Mouse (Mus musculus) midbrain, embryonic 14.5 days (tissue): Measurements from ENCODE around the gene Rap1gap. TPM values are rescaled to one million over a fixed set of nuclear protein-coding genes. Genes with fewer than 3 reads are reported as not detected.
A peak's percentile ranks its signal among the peaks of the same experiment; 100 is the strongest.

ENCODE experiments used
- ATAC-seq: fragments of 200-750 bp; cut with Nextera tagmentation; 2 replicates; pipeline ENCODE4 v1.8.0; 2017; ENCODE audit warnings: moderate number of reproducible peaks, moderate library complexity; ENCODE audit not compliant: low FRiP score, low TSS enrichment
- DNase-seq: peaks from one replicate; pipeline ENCODE4 v3.0.0-alpha.2; 2015
- H3K27ac ChIP-seq: fragments of 300-500 bp; sonication (generic); replicated peaks from 2 replicates; pipeline ENCODE4 v1.5.1; 2014; ENCODE audit warnings: mild to moderate bottlenecking, low read depth, low read length, moderate library complexity
- H3K27me3 ChIP-seq: fragments of 300-500 bp; sonication (generic); 2 replicates; pipeline ENCODE4 v1.6.1; 2014; ENCODE audit warnings: low read length, control low read depth, mixed read lengths; ENCODE audit not compliant: control insufficient read depth, insufficient read depth
- H3K36me3 ChIP-seq: fragments of 300-500 bp; sonication (generic); 2 replicates; pipeline ENCODE4 v1.6.1; 2014; ENCODE audit warnings: low read length, control low read depth; ENCODE audit not compliant: control insufficient read depth, insufficient read depth
- H3K4me1 ChIP-seq: fragments of 300-500 bp; sonication (generic); 2 replicates; pipeline ENCODE4 v1.6.1; 2014; ENCODE audit warnings: mild to moderate bottlenecking, antibody characterized with exemption, low read length, control low read depth; ENCODE audit not compliant: control insufficient read depth, insufficient read depth
- H3K4me2 ChIP-seq: fragments of 300-500 bp; sonication (generic); 2 replicates; pipeline ENCODE4 v1.6.1; 2014; ENCODE audit warnings: mild to moderate bottlenecking, low read length, moderate library complexity
- H3K4me3 ChIP-seq: fragments of 300-500 bp; sonication (generic); replicated peaks from 2 replicates; pipeline ENCODE4 v1.5.1; 2014; ENCODE audit warnings: low read depth, low read length
- H3K9ac ChIP-seq: fragments of 300-500 bp; sonication (generic); replicated peaks from 2 replicates; pipeline ENCODE4 v1.6.1; 2014; ENCODE audit warnings: mild to moderate bottlenecking, low read length, moderate library complexity
- H3K9me3 ChIP-seq: fragments of 300-500 bp; sonication (generic); 2 replicates; pipeline ENCODE4 v1.6.1; 2016; ENCODE audit warnings: low read length, control low read depth, mixed read lengths; ENCODE audit not compliant: control insufficient read depth
- WGBS: fragments of 180-500 bp; shearing (Covaris S2); extraction: QIAGEN DNeasy Blood & Tissue Kit; methylation state at CpG from one replicate; pipeline ENCODE4 v1.1.7; 2014; 5-methylcytosine and 5-hydroxymethylcytosine counted together
- polyA plus RNA-seq: library from polyadenylated mRNA; unstranded; fragments of >200 nt; fragmentation: Nextera tagmentation; extraction: Ambion mirVana; gene quantifications from 2 replicates; pipeline ENCODE4 v1.2.1, GENCODE M21; 2014

Gene Rap1gap
- polyA plus RNA-seq, 1 experiment from 2014 or later, result 57.7 TPM

DNA sequence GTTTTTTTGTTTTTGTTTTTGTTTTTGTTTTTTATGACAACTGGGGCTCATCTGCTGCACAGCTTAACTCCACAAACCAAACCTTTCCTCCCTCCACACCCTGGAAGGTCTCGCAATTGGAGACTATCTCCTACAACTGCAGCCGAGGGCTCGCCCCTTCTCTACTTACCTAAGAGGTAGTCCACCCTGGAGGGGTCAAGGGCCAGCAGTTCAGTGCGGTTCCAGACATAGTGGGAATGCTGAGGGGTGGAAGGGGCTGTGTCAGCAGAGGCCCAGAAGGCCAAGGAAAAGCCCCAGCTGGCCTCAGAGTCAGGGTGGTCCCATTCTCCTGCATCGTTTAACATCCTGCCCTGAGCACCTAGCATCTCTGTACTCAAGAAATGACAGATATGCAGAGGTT, 83.1 kb downstream of the Rap1gap start:
- WGBS, result 85% methylated on average over 5 of the region's 5 CpGs
- ATAC-seq, result no peak

GRCm38 (mm10) chr4:137748726-137749125, 84.2 kb downstream of the Rap1gap start:
- no peak overlapping the region for H3K4me2 ChIP-seq
- no peak for DNase-seq
- H3K27me3 ChIP-seq, result no peaks in the 10 kb centered on the region
- H3K4me3 ChIP-seq, result no peak overlapping the region
- no peak overlapping the region for H3K27ac ChIP-seq
- 59% methylated on average over 4 of the region's 4 CpGs for WGBS
- no peaks in the 10 kb centered on the region for H3K36me3 ChIP-seq
- H3K9ac ChIP-seq, result 0 out of 2 replicates have a peak overlapping the region, but pooled peaks have one; percentile 3
- ATAC-seq, result no peak
- H3K9me3 ChIP-seq, result no peaks in the 10 kb centered on the region
- H3K4me1 ChIP-seq, result peaks cover 8% of the 10 kb centered on the region; the same call in 1 of the 2 replicates

More for the DNA sequence above, 83.1 kb downstream of the Rap1gap start:
- Histone ChIP-seq H3K27me3 (no peaks in the 10 kb centered on the region), H3K9me3 (no peaks in the 10 kb centered on the region), H3K4me2 (no peak overlapping the region), H3K27ac (no peak overlapping the region), H3K4me1 (peaks cover 2% of the 10 kb centered on the region; the same call in 1 of the 2 replicates), H3K9ac (no peak overlapping the region), H3K36me3 (no peaks in the 10 kb centered on the region), H3K4me3 (no peak overlapping the region)
- no peak for DNase-seq

DNA sequence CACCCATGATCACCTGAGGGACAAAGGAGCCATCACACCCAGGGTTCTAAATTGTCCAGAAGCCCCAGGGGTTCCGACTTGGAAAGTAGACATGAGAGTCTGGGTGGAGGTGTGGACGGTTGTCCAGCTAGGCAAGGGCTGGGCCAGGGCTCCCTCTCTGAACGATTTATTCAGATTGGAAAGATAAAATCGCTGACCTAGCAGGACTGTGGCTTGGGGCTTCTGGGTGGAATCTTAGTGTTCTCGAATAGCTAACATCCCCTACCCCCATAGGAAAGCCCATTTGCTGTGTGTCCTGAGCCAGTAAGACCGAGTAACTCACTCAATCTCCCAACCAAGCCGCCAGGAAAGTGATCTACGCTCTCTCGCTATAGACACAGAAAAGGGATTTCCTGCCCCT, 85.2 kb downstream of the Rap1gap start:
- ATAC-seq, result no peak

DNA sequence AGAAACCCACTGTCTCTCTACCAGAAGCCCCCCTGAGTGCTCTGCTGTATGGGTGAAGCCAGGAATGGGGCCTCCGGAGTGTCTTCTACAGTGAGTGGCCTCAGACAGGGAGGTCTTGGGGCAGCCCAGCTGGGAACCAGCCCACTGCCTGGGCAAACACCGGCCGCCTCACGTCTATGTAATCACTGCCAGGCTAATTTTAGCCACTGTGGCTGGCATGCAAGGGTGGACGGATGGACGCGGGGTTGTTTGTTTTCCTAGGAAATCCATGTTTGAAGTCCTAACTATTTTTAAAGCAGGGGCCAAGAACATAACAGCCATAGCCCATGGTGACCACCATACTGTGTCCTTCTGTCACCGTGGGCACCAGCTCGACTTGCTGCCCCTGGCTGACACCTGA, 85.6 kb downstream of the Rap1gap start:
- Histone ChIP-seq H3K9ac (no peak overlapping the region), H3K4me3 (no peak overlapping the region), H3K27ac (no peak overlapping the region), H3K4me1 (peaks cover 8% of the 10 kb centered on the region; the same call in 1 of the 2 replicates), H3K36me3 (no peaks in the 10 kb centered on the region), H3K27me3 (no peaks in the 10 kb centered on the region), H3K4me2 (no peak overlapping the region), H3K9me3 (no peaks in the 10 kb centered on the region)
- DNase-seq, result no peak
- WGBS, result 87% methylated on average over 9 of the region's 9 CpGs
- ATAC-seq, result no peak

More for the DNA sequence above, 85.2 kb downstream of the Rap1gap start:
- Histone ChIP-seq H3K9me3 (no peaks in the 10 kb centered on the region), H3K27ac (no peak overlapping the region), H3K4me3 (no peak overlapping the region), H3K4me1 (peaks cover 8% of the 10 kb centered on the region; the same call in 1 of the 2 replicates), H3K36me3 (no peaks in the 10 kb centered on the region), H3K27me3 (no peaks in the 10 kb centered on the region), H3K9ac (no peak overlapping the region), H3K4me2 (no peak overlapping the region)
- WGBS, result 83% methylated on average over 9 of the region's 9 CpGs
- no peak for DNase-seq

DNA sequence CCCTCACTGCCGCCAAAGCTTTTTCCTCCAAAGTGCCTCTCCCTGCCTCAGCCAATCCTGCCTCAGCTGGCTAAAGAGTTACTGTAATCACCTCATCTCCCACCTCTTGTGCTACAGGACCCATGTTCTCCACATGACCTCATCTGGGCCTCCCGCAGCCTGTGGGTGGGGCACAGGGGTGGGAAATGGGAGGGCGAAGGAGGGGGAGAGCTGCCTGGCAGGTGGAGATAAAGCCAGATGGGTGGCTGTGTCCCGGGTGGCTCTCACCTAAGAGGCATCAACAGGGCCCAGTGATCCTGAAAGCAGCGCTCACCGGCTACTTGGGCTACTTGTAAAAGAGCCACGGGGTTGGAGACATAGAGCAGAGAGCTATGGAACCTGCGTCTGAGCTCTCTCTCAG, 86.8 kb downstream of the Rap1gap start:
- WGBS, result 82% methylated on average over 8 of the region's 8 CpGs
- no peaks in the 10 kb centered on the region for H3K9me3 ChIP-seq
- DNase-seq (no peak), ATAC-seq (no peak)
- no peak overlapping the region for H3K4me3 ChIP-seq
- no peak overlapping the region for H3K27ac ChIP-seq
- peaks cover 8% of the 10 kb centered on the region; the same call in 1 of the 2 replicates for H3K4me1 ChIP-seq
- no peaks in the 10 kb centered on the region for H3K36me3 ChIP-seq
- H3K4me2 ChIP-seq, result no peak overlapping the region
- H3K27me3 ChIP-seq, result no peaks in the 10 kb centered on the region
- H3K9ac ChIP-seq, result no peak overlapping the region

- Histone ChIP-seq H3K9ac (no peak overlapping the region), H3K27me3 (no peaks in the 10 kb centered on the region), H3K4me2 (no peak overlapping the region), H3K4me3 (no peak overlapping the region), H3K4me1 (peaks cover 8% of the 10 kb centered on the region; the same call in 1 of the 2 replicates), H3K36me3 (no peaks in the 10 kb centered on the region), H3K9me3 (no peaks in the 10 kb centered on the region), H3K27ac (no peak overlapping the region)
- WGBS, result 82% methylated on average over 9 of the region's 9 CpGs
- ATAC-seq (no peak), DNase-seq (no peak)
Observed at GRCm38 (mm10) chr4:137751717-137752116, 87.2 kb downstream of the Rap1gap start.

GRCm38 (mm10) chr4:137752471-137752870, 87.9 kb downstream of the Rap1gap start:
- ATAC-seq (no peak), DNase-seq (no peak)
- H3K36me3 ChIP-seq, result no peaks in the 10 kb centered on the region
- peaks cover 8% of the 10 kb centered on the region; the same call in 1 of the 2 replicates for H3K4me1 ChIP-seq
- WGBS, result 78% methylated on average over 15 of the region's 15 CpGs
- H3K9me3 ChIP-seq, result no peaks in the 10 kb centered on the region
- no peaks in the 10 kb centered on the region for H3K27me3 ChIP-seq
- H3K4me2 ChIP-seq, result no peak overlapping the region
- H3K9ac ChIP-seq, result no peak overlapping the region
- no peak overlapping the region for H3K4me3 ChIP-seq
- no peak overlapping the region for H3K27ac ChIP-seq

DNA sequence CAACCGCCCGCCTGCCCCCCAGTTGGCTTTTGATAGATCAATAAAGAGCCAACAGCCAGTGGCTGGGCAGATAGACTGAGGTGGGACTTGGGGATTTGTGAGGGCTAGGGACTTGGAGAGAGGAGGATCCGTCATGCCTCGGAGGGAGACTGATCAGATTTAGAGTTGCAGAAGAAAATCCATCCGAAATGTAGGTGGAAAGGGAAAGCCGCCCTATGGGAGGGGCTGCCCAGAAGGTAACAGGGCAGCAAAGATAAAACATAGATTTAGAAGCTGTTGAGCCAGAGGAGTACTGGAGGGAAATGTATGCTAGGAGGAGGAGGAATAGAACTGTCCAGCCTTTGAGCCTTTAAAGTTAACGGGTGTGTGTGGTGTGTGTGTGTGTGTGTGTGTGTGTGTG, 88.7 kb downstream of the Rap1gap start:
- H3K9ac ChIP-seq, result no peak overlapping the region
- H3K27ac ChIP-seq, result no peak overlapping the region
- ATAC-seq, result no peak
- H3K4me3 ChIP-seq, result no peak overlapping the region
- H3K4me2 ChIP-seq, result no peak overlapping the region
- no peaks in the 10 kb centered on the region for H3K9me3 ChIP-seq
- no peaks in the 10 kb centered on the region for H3K36me3 ChIP-seq
- no peaks in the 10 kb centered on the region for H3K27me3 ChIP-seq
- H3K4me1 ChIP-seq, result peaks cover 8% of the 10 kb centered on the region; the same call in 1 of the 2 replicates
- DNase-seq, result no peak
- 63% methylated on average over 7 of the region's 7 CpGs for WGBS

- no peak for DNase-seq
- WGBS, result 76% methylated on average over 2 of the region's 2 CpGs
- H3K27ac ChIP-seq, result no peak overlapping the region
- peaks cover 8% of the 10 kb centered on the region; the same call in 1 of the 2 replicates for H3K4me1 ChIP-seq
- H3K27me3 ChIP-seq, result no peaks in the 10 kb centered on the region
- no peak overlapping the region for H3K4me3 ChIP-seq
- H3K36me3 ChIP-seq, result no peaks in the 10 kb centered on the region
- ATAC-seq, result no peak
- H3K9me3 ChIP-seq, result no peaks in the 10 kb centered on the region
- no peak overlapping the region for H3K9ac ChIP-seq
- H3K4me2 ChIP-seq, result no peak overlapping the region
Observed at GRCm38 (mm10) chr4:137754446-137754845, 89.9 kb downstream of the Rap1gap start.
